Mouse (Mus musculus): ENCODE measurements at regions not wholly inside any gene's neighbourhood (a gene's known extent, or its start where the extent isn't known, plus 50 kb on each side); places are given as distances from the start of the nearest gene placed in this dataset.

DNA sequence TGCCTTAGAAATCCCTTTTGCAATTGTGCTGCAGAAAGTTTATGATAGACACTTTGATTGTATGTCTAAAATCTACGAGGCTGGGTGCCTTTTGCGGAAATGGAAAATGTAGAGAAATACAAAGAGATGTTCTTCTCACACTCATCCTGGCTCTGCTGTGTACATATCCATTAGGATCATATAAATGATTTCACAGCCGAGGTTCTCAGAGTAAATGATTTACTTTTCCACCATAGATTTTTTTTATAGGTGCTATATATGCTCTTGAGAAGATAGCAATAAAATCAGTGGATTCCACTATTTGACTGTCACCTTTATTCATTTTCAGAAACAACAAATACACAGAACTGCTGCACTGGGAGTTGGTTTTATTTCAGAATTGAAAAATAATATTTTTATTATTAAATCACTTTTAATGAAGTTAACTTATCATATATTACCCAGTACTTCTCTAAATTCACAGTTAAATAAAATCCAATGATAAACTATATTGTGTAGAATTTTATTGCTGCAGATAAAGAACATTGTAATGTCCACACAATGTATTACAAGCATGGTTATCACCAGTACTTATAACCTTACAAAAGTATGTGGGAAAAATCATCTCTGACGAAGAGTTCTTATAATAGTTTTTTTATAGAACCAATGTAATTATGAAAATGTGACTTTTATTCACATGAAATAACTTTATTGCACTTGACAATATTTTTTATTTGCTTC lies 1385.8 kb downstream of the Pcdh7 start:
- no peak for DNase-seq (ENCODE audit: low spot score)

DNA sequence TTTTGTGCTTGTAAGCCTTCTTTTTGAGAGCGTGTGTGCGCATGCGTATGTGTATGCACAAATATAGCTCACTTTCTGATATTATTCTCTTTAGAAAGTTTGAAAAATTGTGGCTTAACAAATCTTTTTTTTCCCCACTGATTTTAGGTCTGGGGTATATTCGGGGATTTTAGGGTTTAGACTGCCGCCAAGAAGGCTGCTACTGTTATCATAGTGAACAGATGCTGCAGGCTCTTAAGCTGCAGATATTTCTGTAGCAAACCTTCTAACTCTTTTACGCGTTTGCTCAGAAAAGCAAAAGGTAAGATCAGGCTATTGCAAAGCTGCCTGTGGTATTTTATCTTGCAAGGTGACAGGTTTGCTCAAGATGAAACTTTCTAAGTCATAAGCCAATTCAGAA lies 1420.5 kb downstream of the Pcdh7 start:
- DNase-seq (ENCODE audit: low spot score), result no peak

DNA sequence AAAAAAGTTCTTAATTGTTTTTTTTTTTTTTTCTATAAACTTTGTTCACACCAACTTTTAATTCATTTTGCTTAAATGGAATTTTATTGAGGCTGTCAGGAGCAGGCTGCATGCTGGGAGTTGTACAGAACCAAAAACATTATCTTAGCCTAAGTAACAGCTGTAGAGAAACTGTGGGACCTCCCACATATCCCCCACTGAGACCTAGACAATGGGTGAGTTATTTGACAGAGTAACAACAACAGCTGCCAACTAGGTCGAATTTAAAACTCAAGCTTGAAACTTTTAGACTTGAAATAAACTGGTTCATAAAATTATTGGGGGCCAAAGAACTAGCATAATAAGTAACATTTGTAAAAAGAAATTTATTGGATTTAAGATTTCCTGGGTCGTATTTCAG lies 1421.0 kb downstream of the Pcdh7 start:
- DNase-seq (ENCODE audit: low spot score), result peak; percentile 32
